Mouse (Mus musculus) MEL (cell line): Measurements from ENCODE around the gene Plpp4. TPM values are rescaled to one million over a fixed set of nuclear protein-coding genes. Genes with fewer than 3 reads are reported as not detected.

ENCODE experiments used
- DNase-seq: peaks from one replicate; pipeline ENCODE4 v3.0.0; 2011; ENCODE audit warnings: low read depth, low spot score
- H3K27ac ChIP-seq: 2 replicates; pipeline ENCODE4 v1.5.1; 2012; ENCODE audit warnings: low read depth, mild to moderate bottlenecking, control low read depth, low read length, moderate library complexity; ENCODE audit not compliant: control insufficient read depth
- H3K27me3 ChIP-seq, 2 experiments: fragments of 150-350 bp in 1 of 2; sonication (generic) in 1 of 2; 2 replicates each; pipeline ENCODE4 v1.6.1; 2012; ENCODE audit warnings: low read length in 2 of 2, mild to moderate bottlenecking in 2 of 2, improper control_type of control experiment in 1 of 2, moderate library complexity in 1 of 2; ENCODE audit not compliant: insufficient read depth in 2 of 2, control insufficient read depth in 1 of 2
- H3K36me3 ChIP-seq, 2 experiments: 2 replicates each; pipeline ENCODE4 v1.6.1; 2012 to 2014; ENCODE audit warnings: low read length in 2 of 2, improper control_type of control experiment in 1 of 2, inconsistent platforms in 1 of 2, mild to moderate bottlenecking in 1 of 2; ENCODE audit not compliant: insufficient read depth in 2 of 2, control insufficient read depth in 1 of 2
- H3K4me1 ChIP-seq, 2 experiments: fragments of 150-350 bp in 1 of 2; sonication (generic) in 1 of 2; 2 replicates each; pipeline ENCODE4 v1.6.1; 2012; ENCODE audit warnings: low read length in 2 of 2, improper control_type of control experiment in 1 of 2, mild to moderate bottlenecking in 1 of 2; ENCODE audit not compliant: insufficient read depth in 2 of 2, control insufficient read depth in 1 of 2
- H3K4me3 ChIP-seq, 2 experiments: fragments of 150-350 bp in 1 of 2; sonication (generic) in 1 of 2; 2 replicates each; pipeline ENCODE4 v1.5.1; 2012; ENCODE audit warnings: low read depth in 2 of 2, low read length in 2 of 2, mild to moderate bottlenecking in 2 of 2, moderate library complexity in 2 of 2, control low read depth in 1 of 2, improper control_type of control experiment in 1 of 2; ENCODE audit not compliant: control insufficient read depth in 1 of 2, insufficient read depth in 1 of 2
- H3K79me2 ChIP-seq: 2 replicates; pipeline ENCODE4 v1.6.1; 2012; ENCODE audit warnings: mild to moderate bottlenecking, low read length, moderate library complexity; ENCODE audit not compliant: control insufficient read depth, poor library complexity, insufficient read depth
- H3K9ac ChIP-seq: 2 replicates; pipeline ENCODE4 v1.6.1; 2012; ENCODE audit warnings: low read depth, mild to moderate bottlenecking, control low read depth, low read length, moderate library complexity; ENCODE audit not compliant: control insufficient read depth, poor library complexity, severe bottlenecking
- H3K9me3 ChIP-seq: fragments of 150-350 bp; sonication (generic); replicated peaks from 2 replicates; pipeline ENCODE4 v1.6.1; 2012; ENCODE audit warnings: mild to moderate bottlenecking, low read length, improper control_type of control experiment, moderate library complexity; ENCODE audit not compliant: insufficient read depth
- CTCF ChIP-seq, 3 experiments: IDR thresholded peaks in 2 of 3; conservative IDR thresholded peaks in 1 of 3; 2 replicates each; pipeline ENCODE4 v1.5.1; 2011 to 2012; ENCODE audit warnings: low read length in 3 of 3, low read depth in 2 of 3, mild to moderate bottlenecking in 2 of 3, improper control_type of control experiment in 1 of 3, inconsistent platforms in 1 of 3, mixed read lengths in 1 of 3, moderate library complexity in 1 of 3; ENCODE audit not compliant: control insufficient read depth in 1 of 3, insufficient read depth in 1 of 3, poor library complexity in 1 of 3, severe bottlenecking in 1 of 3
- JUND ChIP-seq: IDR thresholded peaks from 2 replicates; pipeline ENCODE4 v1.6.1; 2011; ENCODE audit warnings: low read depth, mild to moderate bottlenecking, improper control_type of control experiment, low read length
- KAT2A ChIP-seq: conservative IDR thresholded peaks from 2 replicates; pipeline ENCODE4 v1.6.1; 2012; ENCODE audit warnings: low read depth, low read length, improper control_type of control experiment, inconsistent platforms
- MAX ChIP-seq: IDR thresholded peaks from 2 replicates; pipeline ENCODE4 v1.6.1; 2011; ENCODE audit warnings: low read length, improper control_type of control experiment
- MYC ChIP-seq: IDR thresholded peaks from 2 replicates; pipeline ENCODE4 v1.6.1; 2011; ENCODE audit warnings: low read depth, mild to moderate bottlenecking, low read length, improper control_type of control experiment, moderate library complexity
- NRF1 ChIP-seq: IDR thresholded peaks from 2 replicates; pipeline ENCODE4 v1.6.1; 2014; ENCODE audit warnings: low read depth, mild to moderate bottlenecking, inconsistent platforms, low read length, improper control_type of control experiment, moderate library complexity; ENCODE audit not compliant: poor library complexity, insufficient read depth, severe bottlenecking
- RCOR1 ChIP-seq: IDR thresholded peaks from 2 replicates; pipeline ENCODE4 v1.6.1; 2012; ENCODE audit warnings: low read depth, mild to moderate bottlenecking, inconsistent platforms, low read length, improper control_type of control experiment
- SIN3A ChIP-seq: IDR thresholded peaks from 2 replicates; pipeline ENCODE4 v1.6.1; 2012; ENCODE audit warnings: low read length, improper control_type of control experiment, inconsistent platforms
- SMC3 ChIP-seq: IDR thresholded peaks from 2 replicates; pipeline ENCODE4 v1.6.1; 2011; ENCODE audit warnings: low read depth, low read length, improper control_type of control experiment
- TAL1 ChIP-seq: IDR thresholded peaks from 2 replicates; pipeline ENCODE4 v1.6.1; 2012; ENCODE audit warnings: mild to moderate bottlenecking, inconsistent platforms, low read length, moderate library complexity, mixed read lengths
- TBP ChIP-seq: IDR thresholded peaks from 2 replicates; pipeline ENCODE4 v1.8.0; 2011; ENCODE audit warnings: low read depth, low read length, improper control_type of control experiment
- USF2 ChIP-seq, 2 experiments: IDR thresholded peaks; 2 replicates each; pipeline ENCODE4 v1.6.1; 2011 to 2012; ENCODE audit warnings: improper control_type of control experiment in 2 of 2, low read length in 2 of 2, borderline replicate concordance in 1 of 2, inconsistent platforms in 1 of 2, low read depth in 1 of 2, mild to moderate bottlenecking in 1 of 2; ENCODE audit not compliant: insufficient read depth in 1 of 2
- ZC3H11A ChIP-seq: IDR thresholded peaks from 2 replicates; pipeline ENCODE4 v1.6.1; 2012; ENCODE audit warnings: low read depth, mild to moderate bottlenecking, inconsistent platforms, low read length, improper control_type of control experiment
- ZNF384 ChIP-seq: IDR thresholded peaks from 2 replicates; pipeline ENCODE4 v1.6.1; 2012; ENCODE audit warnings: low read depth, mild to moderate bottlenecking, inconsistent platforms, low read length, improper control_type of control experiment
- polyA plus RNA-seq, 2 experiments: library from polyadenylated mRNA; stranded (reverse) in 1 of 2; unstranded in 1 of 2; fragments of >175 nt in 1 of 2; fragments of >200 nt in 1 of 2; gene quantifications; 2 replicates each; pipeline versions ENCODE4 v1.2.1 to v1.2.4; 2012; ENCODE audit warnings: low replicate concordance in 2 of 2, low read depth in 1 of 2; ENCODE audit not compliant: insufficient read length in 2 of 2, insufficient read depth in 1 of 2, missing spikeins in 1 of 2
- total RNA-seq: library from RNA; depleted of rRNA; stranded (reverse); fragments of 300-350 nt; gene quantifications from 2 replicates; pipeline ENCODE4 v1.2.3, GENCODE M21; 2012

The Plpp4 gene
- total and polyA plus RNA-seq, 3 experiments: not detected

DNA sequence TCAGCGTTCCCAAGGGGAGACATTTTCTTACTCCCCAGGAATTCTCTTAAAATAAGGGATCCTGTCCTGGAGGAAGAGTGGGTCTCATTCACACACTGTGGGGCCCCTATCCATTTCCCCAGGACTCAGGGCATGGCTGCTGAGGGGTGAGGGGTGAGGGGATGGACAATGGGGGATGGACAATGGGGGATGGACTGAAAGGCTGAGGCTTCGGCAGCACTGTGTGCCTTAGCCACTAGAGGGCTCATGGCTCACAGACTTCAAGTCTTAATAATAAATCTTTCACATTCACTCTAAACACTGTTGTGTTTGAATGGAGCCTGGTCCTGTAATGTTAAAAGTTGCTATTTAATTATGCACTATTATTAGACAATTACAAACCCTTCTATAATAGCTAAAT is 21.4 kb upstream of the Plpp4 start:
- TF ChIP-seq CTCF (IDR thresholded peaks at IDR 0.05 in 2 of 3, conservative IDR thresholded peaks at IDR 0.05 in 1 of 3; ENCODE audit: control insufficient read depth in 1 of 3, insufficient read depth in 1 of 3, low read depth in 2 of 3, low read length in 3 of 3, poor library complexity in 1 of 3, severe bottlenecking in 1 of 3): peak in 2 of 3 experiments; percentile 5 to 6; a peak in 1 of 6 replicates
- TF ChIP-seq RCOR1: no peak
- Histone ChIP-seq H3K27me3 (no peaks in the 10 kb centered on the region), H3K9ac (no peak overlapping the region), H3K4me1 (no peaks in the 10 kb centered on the region), H3K4me3 (no peak overlapping the region), H3K79me2 (no peaks in the 10 kb centered on the region), H3K9me3 (no peaks in the 10 kb centered on the region), H3K27ac (no peak overlapping the region), H3K36me3 (no peaks in the 10 kb centered on the region)
- peak; percentile 2 for DNase-seq

- no peak for DNase-seq
- Histone ChIP-seq H3K27me3 (no peaks in the 10 kb centered on the region), H3K79me2 (no peaks in the 10 kb centered on the region), H3K27ac (no peak overlapping the region), H3K4me3 (no peak overlapping the region), H3K9ac (no peak overlapping the region), H3K4me1 (no peaks in the 10 kb centered on the region), H3K9me3 (no peaks in the 10 kb centered on the region)
- TF ChIP-seq MAX: no peak
- no peak for TF ChIP-seq KAT2A
- TF ChIP-seq CTCF (IDR thresholded peaks at IDR 0.05 in 2 of 3, conservative IDR thresholded peaks at IDR 0.05 in 1 of 3; ENCODE audit: control insufficient read depth in 1 of 3, insufficient read depth in 1 of 3, low read depth in 2 of 3, low read length in 3 of 3, poor library complexity in 1 of 3, severe bottlenecking in 1 of 3): no peak
- no peak for TF ChIP-seq ZC3H11A
- TF ChIP-seq, all 39 proteins: peak for 0
- no peaks in the 10 kb centered on the region for H3K36me3 ChIP-seq
These were observed 20.8 kb upstream of the Plpp4 start for GRCm38 (mm10) chr7:129235995-129236394.

GRCm38 (mm10) chr7:129250981-129251380 is 5.8 kb upstream of the Plpp4 start:
- no peak for DNase-seq
- H3K9me3 ChIP-seq: no peaks in the 10 kb centered on the region
- no peak overlapping the region for H3K4me3 ChIP-seq
- no peaks in the 10 kb centered on the region for H3K27me3 ChIP-seq
- TF ChIP-seq MAX (no peak), ZNF384 (no peak), USF2 (IDR thresholded peaks at IDR 0.05; ENCODE audit: borderline replicate concordance in 1 of 2, insufficient read depth in 1 of 2, low read depth in 1 of 2, low read length in 2 of 2) (no peak), TAL1 (no peak), MYC (no peak), NRF1 (no peak), SIN3A (no peak), JUND (no peak), SMC3 (no peak), TBP (no peak)
- H3K79me2 ChIP-seq: no peaks in the 10 kb centered on the region
- no peak overlapping the region for H3K27ac ChIP-seq
- H3K4me1 ChIP-seq: no peaks in the 10 kb centered on the region
- no peak overlapping the region for H3K9ac ChIP-seq
- no peaks in the 10 kb centered on the region for H3K36me3 ChIP-seq
